Mouse (Mus musculus) layer of hippocampus, adult 9-10 months (tissue): Measurements from ENCODE around the gene Trim46.
"Not testable (repeated sequence)": the region's sequence is repeated elsewhere in the genome, so short reads cannot be mapped to it uniquely, and the experiment has no call there.

Source experiments
- DNase-seq: peaks from one replicate; pipeline ENCODE4 v3.0.0; 2022; ENCODE audit warnings: low spot score

Trim46 gene

DNA sequence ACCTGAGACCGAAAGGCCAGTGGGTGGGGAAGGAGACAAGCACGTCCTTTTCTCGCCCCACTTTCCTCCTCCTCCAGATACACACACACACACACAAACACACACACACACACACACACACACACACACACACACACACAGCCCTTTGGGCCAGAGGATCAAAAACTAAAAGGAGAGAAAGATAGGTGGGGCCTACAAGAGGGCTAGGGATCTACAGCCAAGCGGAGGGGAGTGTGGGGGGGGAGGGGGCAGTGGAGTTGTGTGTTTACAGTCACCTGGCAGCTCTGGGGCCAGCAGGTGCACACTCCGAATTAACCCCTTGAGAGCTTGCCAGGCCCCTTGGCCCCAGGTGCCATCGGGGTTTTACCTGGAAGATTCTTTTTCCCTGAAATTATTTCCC, 13.5 kb downstream of the Trim46 start:
- DNase-seq = no peak

DNA sequence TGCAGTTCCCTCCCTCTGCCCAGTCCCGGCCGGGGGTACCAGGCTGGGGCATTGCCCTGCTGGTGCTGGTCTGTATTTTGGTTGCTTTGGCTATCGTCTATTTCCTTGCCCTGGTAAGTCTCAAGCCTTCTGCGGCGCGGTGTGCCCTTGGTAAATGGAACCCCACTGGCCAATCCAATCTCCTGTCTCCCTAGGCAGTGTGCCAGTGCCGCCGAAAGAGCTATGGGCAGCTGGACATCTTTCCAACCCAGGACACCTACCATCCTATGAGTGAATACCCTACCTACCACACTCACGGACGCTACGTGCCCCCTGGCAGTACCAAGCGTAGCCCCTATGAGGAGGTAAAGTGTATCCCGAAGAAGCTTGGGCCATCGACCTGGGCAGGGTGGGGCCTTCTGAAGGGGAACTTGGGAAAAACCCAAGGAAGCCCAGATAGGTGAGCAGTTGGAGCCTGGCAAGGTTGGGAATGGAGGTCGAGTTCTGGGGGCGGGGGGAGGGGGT, 14.3 kb downstream of the Trim46 start:
- no peak for DNase-seq

DNA sequence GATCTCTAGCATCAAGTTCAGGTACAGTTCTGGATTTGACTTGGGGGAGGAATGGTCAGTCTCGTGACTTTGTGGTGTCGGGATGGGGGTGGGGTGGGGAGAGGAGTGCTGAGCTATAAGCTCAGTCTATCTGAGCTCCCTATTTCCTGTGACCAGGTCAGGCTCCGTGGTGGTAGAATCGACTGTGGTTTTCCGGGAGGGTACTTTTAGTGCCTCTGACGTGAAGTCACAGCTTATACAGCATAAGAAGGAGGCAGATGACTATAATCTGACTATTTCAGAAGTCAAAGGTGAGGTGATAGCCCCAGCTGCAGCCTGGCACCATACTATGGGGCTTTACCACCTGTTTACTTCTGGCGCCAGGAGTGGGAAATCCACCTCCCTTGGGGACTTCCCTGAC, 14.8 kb downstream of the Trim46 start:
- DNase-seq = no peak

DNA sequence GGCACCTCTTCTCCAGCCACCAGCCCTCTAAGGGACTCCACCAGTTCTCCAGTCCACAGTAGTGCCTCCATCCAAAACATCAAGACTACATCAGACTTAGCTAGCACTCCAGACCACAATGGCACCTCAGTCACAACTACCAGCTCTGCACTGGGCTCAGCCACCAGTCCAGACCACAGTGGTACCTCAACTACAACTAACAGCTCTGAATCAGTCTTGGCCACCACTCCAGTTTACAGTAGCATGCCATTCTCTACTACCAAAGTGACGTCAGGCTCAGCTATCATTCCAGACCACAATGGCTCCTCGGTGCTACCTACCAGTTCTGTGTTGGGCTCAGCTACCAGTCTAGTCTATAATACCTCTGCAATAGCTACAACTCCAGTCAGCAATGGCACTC, 15.5 kb downstream of the Trim46 start:
- DNase-seq = no peak

DNA sequence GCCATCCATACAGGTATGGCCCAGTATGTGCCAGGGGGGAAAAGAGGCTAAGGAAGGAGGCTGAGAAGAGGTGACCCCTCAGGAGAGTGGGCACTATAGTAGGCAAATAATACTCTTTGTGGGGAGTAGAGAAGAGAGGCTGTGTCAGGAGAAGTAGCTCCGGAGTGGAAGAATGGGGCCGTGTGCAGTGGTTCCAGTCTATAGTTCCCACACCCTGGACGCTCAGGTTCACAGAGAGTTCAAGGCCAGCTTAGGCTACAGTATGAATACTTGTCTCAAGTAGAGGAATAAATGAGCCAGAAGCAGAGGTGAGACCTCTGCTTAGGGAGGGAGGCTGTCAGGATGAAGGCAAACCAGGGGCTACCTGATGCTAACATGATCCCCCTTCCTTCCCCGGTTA, 16.8 kb downstream of the Trim46 start:
- no peak for DNase-seq

DNA sequence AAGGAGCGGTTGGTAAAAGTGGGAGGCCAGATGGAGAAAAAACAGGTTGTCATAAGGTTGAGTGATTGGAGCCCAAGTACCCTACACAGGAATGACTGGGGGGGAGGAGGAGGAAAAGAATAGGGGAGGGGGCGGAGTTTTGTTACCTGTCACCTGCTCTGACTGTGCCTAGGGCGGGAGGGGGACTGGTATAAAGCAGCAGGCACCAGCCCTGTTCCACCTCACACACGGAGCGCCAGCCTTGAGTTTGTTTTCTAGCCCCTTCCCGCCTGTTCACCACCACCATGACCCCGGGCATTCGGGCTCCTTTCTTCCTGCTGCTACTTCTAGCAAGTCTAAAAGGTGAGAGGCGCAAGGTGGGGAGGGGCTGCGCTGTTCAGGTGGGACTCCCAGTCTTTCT, 17.3 kb downstream of the Trim46 start, which contains the start of gene Muc1:
Gene Muc1 (plus strand): TSS at position 222 of the 400 bp plus-strand sequence.
- no peak for DNase-seq

DNA sequence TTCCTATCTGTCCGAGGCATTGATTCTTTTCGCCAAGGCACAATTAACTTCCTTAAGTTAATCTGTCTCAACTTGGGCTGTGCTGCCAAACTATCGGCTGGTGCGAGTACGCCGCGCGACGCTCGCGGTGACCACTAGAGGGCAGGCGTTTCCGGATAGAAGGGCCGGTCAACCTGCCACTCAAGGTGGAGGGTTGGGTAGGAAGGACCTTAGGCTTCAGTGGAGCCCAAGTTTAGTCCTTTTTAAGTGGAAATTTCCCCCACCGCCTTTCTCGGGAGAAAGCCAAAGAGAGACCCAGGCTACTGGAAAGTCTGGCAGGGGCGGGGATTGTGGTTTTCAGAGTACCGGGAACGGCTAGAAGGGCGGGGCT, 17.9 kb downstream of the Trim46 start:
- DNase-seq = no peak

DNA sequence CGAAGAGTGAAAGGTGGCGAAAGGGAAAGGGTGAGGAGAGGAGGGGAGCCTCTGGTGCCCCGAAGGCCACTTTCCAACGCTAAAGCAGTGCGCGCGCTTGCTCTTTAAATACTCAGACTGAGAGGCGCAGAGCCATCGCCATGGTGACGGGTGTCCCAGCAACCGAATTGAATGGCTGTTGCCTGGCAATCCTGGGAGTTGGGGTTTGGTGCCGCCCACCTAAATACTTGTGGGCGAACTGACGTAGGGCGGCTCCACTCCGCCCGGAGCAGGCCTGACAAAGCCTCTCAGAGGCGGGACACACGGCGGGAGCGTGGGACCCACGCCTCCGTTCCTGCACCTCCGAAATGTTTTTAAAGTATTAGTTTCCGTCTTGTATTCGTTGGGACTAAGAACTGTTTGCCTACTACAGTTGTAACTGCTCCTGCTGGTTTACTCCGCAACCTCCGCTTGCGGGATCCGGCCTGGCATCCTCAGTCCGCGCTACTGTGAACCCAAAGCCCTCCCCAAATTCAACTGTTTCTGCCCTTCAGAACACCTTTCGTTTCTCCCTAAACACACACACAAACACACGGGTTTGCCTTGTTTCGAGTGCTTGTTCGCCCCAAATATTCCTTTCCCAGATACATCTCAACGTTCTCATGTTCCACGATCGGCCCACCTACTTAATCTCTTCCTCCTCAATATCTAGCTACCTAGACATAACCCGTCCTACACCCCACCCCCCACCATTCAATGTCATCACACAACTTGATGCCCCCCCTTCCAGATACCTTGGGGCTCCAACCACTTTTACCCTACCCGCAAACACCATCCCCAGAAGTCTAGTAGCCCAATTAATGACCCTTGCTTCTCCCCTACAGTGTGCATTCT, 18.6 kb downstream of the Trim46 start:
- DNase-seq = no peak

DNA sequence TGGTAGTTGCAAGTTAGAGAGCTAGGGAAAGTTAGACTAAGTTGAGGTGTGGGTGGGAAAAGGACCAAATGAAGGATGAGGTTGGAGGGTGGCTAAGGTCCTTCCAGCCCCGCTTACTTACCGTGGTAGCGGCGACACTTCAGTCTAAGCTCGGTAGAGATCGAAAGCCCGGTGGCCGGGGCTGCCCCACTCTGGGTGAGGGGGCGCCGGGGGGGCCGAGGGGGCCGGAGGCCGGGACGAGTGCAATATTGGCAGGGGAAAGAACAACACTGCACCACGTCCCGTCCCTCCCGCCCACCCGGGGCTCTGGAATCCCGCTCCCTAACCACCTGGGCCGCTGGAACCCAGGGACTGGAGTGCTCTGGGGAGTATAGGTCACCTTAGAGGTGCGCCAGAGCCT, 19.2 kb downstream of the Trim46 start, which contains the start of gene Mtx1:
Gene Mtx1 (minus strand): TSS at position 189 of the 400 bp plus-strand sequence.
- DNase-seq = no peak

DNA sequence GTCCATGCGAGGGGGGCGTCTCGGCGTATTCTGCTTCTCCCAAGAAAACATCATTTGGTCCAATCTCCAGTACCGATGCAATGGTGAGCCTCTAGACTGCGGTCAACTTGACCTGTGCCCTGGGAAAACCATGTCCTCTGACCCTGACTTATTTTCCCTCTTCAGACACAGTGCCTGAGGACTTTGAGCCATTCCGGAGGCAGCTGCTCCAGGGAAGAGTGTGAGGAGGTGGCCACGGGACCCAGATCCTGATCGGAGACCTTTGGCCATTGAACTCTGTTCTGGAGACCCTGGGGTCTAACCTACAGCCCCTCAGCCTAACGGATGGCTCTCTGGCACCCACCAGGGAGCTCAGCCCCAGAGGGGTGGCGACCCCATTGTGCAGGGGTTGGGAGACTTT, 19.7 kb downstream of the Trim46 start:
- DNase-seq = no peak

DNA sequence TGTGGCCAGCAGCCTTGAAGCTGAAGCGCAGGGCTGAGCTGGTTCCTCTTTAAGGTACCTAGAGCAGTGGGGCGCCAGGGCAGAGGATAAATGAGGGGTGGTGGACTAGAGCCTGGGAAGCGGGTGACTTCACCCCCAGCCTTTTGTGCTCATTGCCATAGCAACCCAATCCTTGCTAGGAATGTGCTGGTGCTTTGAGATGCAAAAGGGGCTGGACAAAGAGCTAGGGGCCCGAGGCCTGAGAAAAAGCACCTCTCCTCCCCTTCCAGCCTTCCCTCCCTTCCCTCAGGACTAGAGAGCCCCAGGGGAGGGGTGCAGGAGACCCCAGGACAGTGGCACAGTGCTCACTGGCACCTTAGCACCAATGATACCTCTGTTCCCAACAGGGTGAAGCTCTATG, 20.2 kb downstream of the Trim46 start:
- no peak for DNase-seq

DNA sequence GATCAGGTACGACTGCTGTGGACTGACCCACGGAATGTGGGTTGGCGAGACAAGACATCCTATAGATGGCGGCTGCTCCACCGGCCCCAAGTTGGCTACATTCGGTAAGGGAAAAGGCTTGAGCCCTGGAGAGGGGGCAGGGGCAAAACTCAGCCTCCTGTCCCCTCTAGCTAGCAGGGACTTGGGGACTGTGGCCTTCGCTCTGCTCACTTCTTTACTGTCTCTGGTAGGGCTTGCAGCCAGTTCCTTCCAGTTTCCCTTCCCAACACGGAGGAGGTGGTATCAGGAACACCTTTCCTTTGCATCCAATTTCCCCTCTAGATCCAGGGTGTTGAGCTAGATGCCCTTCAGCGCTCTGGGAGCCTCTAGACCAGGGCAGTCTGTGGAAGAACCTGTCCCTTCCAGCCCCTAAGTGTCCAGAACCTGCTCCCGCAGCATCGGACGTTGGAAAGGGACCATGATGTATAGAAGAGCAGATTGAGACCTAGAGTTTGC, 20.7 kb downstream of the Trim46 start:
- DNase-seq = no peak

DNA sequence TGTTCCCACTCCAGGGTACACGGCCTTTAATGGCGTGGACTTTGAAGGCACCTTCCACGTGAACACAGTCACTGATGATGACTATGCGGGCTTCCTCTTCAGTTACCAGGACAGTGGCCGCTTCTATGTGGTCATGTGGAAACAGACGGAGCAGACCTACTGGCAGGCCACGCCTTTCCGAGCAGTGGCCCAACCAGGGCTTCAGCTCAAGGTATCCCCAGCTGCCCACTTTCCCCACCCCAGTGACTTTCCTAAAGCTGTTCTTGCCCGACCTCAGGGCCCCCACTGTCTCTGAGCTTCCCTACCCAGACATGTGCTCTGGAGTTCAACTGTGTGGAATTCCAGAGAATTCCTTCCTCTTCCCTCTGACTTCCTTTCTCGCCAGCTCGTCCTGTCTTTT, 21.3 kb downstream of the Trim46 start:
- DNase-seq = no peak

DNA sequence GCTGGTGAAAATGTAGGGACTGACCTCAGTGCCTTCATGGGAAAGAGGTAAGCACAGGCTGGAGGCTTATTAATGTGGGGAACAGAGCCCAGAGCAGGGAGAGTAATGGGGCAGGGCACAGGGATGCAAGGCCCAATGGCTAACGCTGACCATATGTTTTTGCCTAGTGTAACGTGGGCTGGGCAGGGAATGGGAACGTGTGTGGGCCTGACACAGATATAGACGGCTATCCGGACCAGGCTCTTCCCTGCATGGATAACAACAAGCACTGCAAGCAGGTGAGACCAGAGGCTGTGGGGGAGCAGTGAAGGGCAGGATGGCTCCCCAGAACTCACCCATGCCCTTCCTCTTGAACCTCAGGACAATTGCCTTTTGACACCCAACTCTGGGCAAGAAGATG, 24.9 kb downstream of the Trim46 start:
- no peak for DNase-seq

DNA sequence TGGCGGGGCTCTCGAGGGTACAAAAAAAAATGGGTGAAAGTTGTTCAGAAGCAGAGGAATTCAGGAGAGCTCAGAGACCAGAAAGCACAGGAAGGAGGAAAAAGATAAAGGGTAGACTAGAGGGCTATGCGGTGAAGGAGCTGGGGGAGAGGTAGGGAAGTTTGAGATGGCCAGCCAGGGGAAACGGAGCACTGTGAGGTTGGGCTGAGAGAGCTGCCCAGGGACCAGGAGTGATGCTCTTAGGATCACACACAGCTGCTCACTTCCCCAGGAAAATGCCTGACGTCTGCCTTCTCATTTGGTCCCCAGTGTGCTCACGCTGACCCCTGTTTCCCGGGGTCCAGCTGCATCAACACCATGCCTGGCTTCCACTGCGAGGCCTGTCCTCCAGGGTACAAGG, 26.6 kb downstream of the Trim46 start:
- DNase-seq = no peak

DNA sequence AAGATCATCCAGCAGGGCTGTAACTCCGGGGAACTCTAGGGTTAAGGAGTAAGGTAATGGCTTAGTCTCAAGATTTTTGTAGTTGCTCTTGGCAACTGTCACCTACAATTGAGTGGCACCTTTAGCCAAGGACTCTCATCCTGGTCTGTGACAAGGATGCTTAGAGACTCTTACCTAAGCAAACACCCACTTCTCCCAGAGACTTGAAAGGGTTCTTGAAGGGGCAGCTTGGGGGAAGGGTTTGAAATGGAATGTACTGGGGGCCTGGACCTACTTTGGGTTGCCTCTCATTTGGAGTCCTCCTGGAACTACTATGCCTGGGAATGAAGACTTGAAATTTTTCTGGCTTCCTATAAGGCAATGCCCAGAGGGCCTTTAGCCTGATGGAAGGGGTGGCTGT, 27.8 kb downstream of the Trim46 start:
- no peak for DNase-seq

DNA sequence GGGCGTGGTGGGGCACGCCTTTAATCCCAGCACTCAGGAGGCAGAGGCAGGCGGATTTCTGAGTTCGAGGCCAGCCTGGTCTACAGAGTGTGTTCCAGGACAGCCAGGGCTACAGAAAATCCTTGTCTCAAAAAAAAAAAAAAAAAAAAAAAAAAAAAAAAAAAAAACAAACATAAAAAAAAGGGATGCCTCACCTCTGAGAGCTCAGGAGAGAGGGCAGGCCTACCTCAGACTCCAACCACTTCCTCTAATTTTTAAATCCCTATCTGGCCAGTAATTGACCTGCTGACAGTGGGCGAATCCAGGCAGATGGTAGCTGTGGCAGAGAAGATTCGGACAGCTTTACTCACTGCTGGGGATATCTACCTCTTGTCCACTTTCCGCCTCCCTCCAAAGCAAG, 29.7 kb downstream of the Trim46 start:
- not testable (repeated sequence) for DNase-seq

DNA sequence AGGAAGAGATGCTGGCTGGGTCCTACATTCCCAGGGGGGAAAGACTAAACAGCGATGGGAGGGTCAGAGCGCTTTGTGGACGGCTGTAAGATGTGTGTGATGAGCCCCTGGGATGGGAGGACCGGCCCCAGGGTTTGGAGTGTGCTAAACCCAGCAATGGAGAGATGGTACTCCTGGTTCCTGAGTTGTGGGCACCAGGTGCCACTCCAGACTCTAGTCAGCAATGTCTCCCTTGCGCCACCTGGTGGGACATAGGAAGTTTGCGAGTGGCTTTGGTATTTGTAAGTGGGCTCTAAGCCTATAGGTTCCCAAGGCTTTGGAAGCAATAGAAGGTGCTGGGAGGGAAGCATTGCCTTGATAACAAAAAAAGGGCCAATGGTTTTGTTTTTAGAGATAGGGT, 30.3 kb downstream of the Trim46 start:
- peak; percentile 65 for DNase-seq

DNA sequence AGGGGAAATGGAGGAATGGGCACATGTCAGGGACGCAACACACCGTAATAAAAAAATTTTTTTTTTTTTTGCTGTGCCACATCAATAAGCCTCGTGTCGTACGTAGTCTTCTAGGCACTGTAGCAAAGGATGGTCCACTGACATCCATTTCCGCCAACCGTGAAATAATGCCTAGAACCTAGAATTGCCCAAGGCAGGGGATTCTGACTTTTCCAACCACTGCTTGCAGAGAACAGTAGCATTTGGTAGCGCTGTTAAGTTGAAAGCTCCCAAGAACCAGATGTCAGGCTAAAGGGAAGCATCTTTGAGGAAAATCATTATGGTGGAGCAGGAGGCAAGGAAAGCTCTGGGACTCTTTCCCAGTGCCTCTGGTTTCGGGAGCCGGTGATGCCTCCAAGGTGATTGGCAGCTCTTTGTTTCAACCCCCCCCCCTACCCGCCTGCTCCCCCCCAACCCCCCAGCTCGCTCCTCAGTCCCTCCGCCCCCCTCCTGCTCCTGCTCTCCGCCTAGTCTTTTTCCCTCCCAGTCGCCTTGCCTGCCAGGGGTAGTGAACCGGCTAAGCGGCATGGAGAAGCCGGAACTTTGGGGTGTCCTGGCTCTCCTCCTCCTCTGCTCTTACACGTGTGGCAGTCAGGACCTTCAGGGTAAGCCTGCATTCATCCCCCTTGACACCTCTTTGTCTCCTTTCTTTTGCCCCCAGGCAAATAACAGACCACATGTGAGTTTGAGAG, 31.3 kb downstream of the Trim46 start, which contains the start of gene Thbs3:
Gene Thbs3 (plus strand): TSS at position 500 of the 731 bp plus-strand sequence.
- no peak for DNase-seq

DNA sequence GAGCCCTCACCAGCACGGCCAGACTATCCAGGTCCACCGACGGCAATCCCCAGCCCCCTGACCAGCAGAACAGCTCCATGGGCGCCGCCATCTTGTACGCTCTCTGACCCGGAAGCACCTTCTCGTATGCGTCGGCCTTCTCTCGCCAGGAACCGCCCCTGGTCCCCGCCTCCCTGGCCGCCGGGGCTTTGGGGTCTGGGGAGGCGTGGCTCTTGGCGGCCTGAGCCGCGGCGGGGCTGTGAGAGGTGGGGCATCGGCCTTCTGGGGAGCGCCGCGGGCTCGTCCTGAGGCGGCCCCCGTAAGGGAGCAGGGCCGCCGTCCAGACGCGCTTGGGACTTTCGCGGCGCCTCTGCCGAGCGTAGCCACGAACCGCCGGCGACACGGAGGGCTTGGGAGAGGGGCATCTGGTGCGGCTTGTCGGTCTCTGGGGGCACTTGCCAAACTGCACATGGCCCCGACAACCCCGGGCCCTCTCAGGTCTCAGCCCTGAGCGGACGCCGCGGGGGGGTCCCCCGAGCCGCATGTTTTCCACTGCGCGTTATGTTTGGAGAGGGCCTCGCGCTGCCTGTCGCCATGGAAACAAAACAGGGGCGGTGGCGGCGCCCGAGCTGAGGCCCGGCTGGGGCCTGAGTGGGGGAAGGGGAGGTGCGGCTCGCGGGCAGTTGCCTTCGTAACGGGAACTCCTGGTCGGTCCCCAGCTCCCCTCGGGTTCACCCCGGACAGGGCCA, 32.1 kb downstream of the Trim46 start:
- DNase-seq = peak; percentile 75

DNA sequence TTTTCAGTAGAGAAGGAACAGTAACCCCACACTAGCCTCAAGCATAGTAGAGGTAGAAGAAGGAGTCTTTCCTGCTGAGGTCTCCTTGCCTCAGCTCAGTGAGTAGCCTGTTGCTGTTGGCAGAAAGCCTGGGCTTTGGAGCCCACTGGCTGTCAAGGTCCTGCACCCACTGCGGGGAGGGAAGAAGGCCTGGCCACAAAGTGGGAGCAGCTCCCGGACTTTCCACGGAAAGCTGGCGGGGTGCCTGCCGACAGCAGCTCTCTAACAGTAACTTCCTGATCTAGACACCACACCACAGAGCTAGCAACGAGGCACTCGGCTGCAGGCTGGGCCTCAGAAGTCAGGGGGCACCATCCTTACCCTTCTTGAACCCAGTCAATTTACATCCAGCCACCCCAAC, 35.4 kb downstream of the Trim46 start:
- no peak for DNase-seq

DNA sequence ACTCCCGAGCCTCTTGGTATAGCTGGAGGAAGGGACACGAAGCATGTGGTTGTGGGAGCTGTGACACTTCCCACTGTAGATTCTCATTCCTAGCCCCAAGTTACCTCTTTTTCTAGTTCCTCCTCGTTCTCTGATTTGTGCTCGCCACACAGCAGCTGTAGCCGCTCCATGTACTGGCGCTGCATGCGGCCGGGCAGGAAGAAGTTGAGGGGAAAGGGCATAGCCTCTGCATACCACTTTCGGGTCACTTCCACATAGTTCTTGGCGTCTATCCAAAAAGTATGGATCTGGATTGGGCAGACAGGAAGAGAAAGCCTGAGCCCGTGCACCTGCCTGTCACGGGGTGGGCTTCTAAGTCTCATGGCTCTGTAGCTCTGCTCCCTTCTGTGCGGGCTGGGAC, 35.9 kb downstream of the Trim46 start:
- no peak for DNase-seq
